Mouse (Mus musculus) Patski (cell line): ENCODE measurements at regions not wholly inside any gene's neighbourhood (a gene's known extent, or its start where the extent isn't known, plus 50 kb on each side); places are given as distances from the start of the nearest gene placed in this dataset.

Experiments used
- ATAC-seq: fragments of 100-300 bp; one replicate; pipeline ENCODE4 v1.8.0; 2021
- CTCF ChIA-PET: fragments of 350-600 bp; sonication (Branson Sonifier 250); formaldehyde crosslinking; loops from one replicate; lab custom pipeline; 2022; ENCODE audit warnings: inconsistent platforms; lab: Charles Lee
- POLR2A ChIA-PET: fragments of 350-600 bp; sonication (Branson Sonifier 250); formaldehyde crosslinking; loops from one replicate; lab custom pipeline; 2022; ENCODE audit warnings: antibody characterized with exemption, inconsistent platforms; lab: Charles Lee
- DNase-seq: peaks from one replicate; pipeline ENCODE4 v3.0.0-alpha.2; 2011; ENCODE audit warnings: low read depth, low spot score
- H3K27me3 ChIP-seq: fragments of 371-371 bp; one replicate; pipeline ENCODE4 v1.5.1; 2021
- CTCF ChIP-seq: fragments of 100-300 bp; IDR thresholded peaks from one replicate; pipeline ENCODE4 v1.5.1; 2021
- in situ Hi-C: fragments of 300-500 bp; cut with MboI; formaldehyde crosslinking; loops from 3 replicates; pipeline ENCODE4 v1.11.1; 2018; ENCODE audit warnings: low pct_unique_long_range_greater_than_20kb, mixed read lengths

DNA sequence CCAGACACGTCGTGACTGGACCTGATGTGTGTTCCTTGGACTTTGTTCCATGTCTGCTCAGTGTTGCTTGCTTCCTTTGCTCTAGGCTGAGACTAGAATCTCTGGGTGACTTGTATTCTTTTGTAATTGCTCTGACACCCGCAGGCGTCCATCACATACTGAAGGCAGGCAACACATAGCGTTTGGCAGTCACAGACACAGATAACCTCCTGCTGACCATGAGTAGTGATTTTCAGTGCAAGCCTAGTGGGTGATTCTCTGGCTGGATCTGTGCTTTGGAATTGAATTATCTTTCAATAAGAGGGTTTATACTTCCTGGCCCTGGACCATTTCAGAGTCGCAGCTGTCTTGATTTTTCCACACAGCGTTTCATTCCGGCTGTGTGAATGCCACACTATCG, 403.7 kb upstream of the Arglu1 start:
- ATAC-seq (no peak), DNase-seq (no peak)
- TF ChIP-seq CTCF: no peak
- in situ Hi-C loops: no loop called here
- H3K27me3 ChIP-seq: no peaks in the 10 kb centered on the region
- ChIA-PET CTCF (no interaction called here), POLR2A (no interaction called here)

DNA sequence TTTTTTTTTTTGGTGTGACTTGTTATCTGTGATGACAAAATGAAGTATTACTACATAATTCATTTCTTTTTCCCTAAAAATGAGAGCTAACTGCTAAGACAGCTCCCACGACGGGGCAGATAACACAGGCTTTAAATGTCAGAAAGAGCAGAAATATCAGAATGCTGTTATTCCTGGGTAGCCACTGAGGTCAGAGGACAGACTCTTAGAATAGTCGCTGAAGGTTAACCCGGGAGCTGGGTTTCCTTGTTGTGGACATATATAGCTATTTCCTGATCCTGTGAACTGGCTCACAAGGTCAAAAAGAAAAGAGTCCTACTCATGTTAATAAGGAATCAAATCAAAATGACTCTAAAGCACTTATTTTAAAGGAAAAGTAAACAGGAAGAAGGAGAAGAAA, 403.0 kb upstream of the Arglu1 start:
- no peaks in the 10 kb centered on the region for H3K27me3 ChIP-seq
- POLR2A ChIA-PET: interaction anchor here (0.7 kb wide), 1 partner anchor 17 kb away, joined by 5 read pairs; no protein-coding TSS in a partner anchor
- in situ Hi-C loops: no loop called here
- ATAC-seq: no peak
- DNase-seq: no peak
- CTCF ChIA-PET: no interaction called here
- TF ChIP-seq CTCF: no peak

DNA sequence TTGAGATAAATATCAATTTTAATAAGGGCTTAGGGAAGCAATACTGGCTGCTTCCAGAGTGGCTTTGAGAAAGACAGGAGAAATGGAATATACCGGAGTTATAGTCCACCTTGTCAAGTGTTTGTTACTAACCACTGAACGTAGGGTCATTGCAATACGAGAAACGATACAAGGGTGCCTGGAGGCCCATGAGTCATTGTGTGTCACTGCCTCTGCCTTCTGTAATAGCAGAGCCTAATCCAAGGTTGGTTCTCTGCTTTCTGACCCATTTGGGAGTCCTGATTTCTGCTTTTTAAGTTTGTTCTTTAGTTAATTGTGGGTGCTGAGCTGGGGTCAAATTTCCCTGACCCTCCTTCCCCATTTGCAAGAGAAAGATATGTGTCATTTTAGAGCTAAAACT, 382.4 kb upstream of the Arglu1 start:
- no peaks in the 10 kb centered on the region for H3K27me3 ChIP-seq
- in situ Hi-C loops: no loop called here
- TF ChIP-seq CTCF: no peak
- no peak for DNase-seq
- ATAC-seq: peak; percentile 51
- CTCF ChIA-PET: no interaction called here
- POLR2A ChIA-PET: no interaction called here

DNA sequence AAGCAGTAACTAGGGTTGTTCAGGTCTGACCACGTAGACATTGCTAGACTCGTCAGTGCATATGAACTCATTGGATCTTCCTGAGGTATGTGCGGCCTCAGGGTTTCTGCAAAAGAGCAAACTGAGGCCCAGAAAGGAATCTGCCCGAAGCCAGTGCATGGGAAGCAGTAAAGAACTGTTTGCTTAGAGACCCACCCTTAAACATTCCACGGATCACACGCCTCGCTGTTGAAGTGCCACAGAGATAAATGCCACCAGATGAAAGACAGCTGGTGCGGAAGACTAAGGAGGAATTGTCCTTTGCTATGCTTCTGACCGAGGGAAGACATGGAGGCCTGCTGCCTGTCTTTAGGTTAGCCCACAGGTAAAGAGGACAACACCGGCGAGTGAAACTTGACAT, 382.0 kb upstream of the Arglu1 start:
- no peak for ATAC-seq
- in situ Hi-C loops: no loop called here
- H3K27me3 ChIP-seq: no peaks in the 10 kb centered on the region
- POLR2A ChIA-PET: no interaction called here
- DNase-seq: no peak
- no peak for TF ChIP-seq CTCF
- CTCF ChIA-PET: no interaction called here

DNA sequence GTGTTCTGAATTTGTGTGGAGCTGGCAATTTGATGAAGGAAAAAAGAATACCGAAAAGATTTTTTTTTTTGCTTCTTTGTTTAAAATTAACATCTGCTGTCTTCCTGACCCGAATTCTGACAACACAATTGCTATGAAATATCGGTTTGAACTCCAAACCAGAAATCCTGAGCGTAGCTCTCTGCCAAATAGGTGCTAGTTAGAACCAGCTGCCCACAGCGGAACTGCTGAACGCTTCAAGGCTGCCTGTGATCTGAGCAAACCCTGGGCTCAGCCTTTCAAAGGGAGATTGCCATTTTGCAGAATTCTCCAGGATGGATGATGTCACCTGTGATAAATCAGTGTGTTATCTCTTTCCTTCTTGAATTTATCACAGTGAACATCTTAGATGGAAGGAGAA, 380.6 kb upstream of the Arglu1 start:
- CTCF ChIA-PET: no interaction called here
- no peak for DNase-seq
- in situ Hi-C loops: no loop called here
- POLR2A ChIA-PET: no interaction called here
- TF ChIP-seq CTCF: no peak
- no peak for ATAC-seq
- no peaks in the 10 kb centered on the region for H3K27me3 ChIP-seq

DNA sequence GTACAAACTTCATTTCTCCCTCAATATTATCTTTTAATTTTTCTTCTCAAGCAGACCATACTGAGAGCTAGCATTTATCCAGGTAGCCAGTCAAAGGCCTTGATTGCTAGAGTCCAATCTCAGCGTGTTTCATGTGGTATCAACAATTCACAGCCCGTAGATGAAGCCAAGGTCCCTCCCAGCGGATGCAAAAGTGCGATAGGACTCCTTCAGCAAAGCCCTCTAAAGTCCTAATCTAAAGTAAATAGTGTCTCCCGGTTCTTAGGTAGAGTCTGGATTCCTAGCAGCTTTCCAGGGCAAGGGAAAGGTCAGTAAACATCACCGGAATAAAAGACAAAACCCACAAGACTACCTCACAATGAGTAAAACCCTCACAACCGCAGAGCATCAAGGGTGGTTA, 379.5 kb upstream of the Arglu1 start:
- in situ Hi-C loops: no loop called here
- no peak for TF ChIP-seq CTCF
- POLR2A ChIA-PET: no interaction called here
- CTCF ChIA-PET: no interaction called here
- H3K27me3 ChIP-seq: no peaks in the 10 kb centered on the region
- DNase-seq: no peak
- ATAC-seq: no peak

DNA sequence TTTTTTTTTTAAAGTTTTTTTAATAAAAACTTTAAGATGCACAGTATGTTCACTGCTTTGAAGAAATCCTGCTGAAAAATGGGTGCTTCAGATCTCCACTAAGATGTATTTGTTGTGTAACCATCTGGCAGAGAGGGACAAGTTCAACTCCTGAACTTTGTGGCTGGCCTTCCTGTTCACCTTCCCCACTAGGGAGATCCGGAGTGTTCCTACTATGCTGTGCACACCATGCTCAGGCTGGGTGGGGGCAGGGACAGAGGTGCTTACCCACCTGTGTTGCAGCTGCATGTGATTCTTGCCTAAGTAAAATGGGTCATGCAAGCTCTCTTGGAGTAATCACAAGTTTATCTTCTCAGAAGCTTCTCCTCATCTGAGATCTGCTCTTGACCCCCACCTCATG, 377.4 kb upstream of the Arglu1 start:
- POLR2A ChIA-PET: interaction anchor here (0.8 kb wide), 1 partner anchor 8 kb away, joined by 5 read pairs; no protein-coding TSS in a partner anchor
- DNase-seq (no peak), ATAC-seq (no peak)
- TF ChIP-seq CTCF: no peak
- in situ Hi-C loops: no loop called here
- CTCF ChIA-PET: no interaction called here
- no peaks in the 10 kb centered on the region for H3K27me3 ChIP-seq

DNA sequence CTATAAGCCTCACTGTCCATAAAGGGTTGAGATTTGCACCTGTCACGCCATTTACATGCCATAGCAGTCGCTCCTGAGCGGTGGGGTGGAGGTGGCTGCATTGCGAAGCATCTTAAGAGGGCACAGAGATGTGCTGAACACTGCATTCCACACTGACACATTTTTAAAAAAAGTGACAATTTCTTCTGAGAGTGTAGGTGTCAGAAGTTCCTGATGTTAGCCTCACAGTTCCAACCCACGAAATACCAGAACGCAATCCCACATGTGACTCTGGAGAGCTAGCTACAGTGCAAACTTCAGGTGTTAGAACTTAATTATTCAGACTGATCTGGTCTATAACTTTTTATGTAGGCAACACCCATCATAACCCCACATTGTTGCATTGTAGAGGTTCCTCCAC, 369.8 kb upstream of the Arglu1 start:
- in situ Hi-C loops: no loop called here
- ATAC-seq: no peak

DNA sequence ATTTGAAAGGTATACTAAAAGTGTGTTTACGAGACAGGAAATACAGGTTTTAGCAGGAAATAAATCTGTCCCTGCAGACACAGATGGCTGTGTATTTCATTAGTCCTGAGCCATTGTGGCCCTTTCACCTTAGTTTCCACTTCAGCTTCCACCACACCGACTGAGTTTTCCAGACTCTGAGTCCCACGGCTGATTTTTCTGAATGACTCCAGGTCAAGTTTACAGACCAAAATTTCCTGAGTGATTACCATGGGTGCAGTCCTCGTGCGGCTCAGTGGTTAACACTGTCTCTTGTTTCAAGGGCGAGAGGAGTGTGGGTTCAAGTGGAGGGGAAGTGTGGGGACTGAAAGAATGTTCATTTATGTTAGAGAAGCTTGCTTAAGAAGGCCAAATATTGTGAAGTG, 365.1 kb upstream of the Arglu1 start:
- POLR2A ChIA-PET: no interaction called here
- H3K27me3 ChIP-seq: peaks cover 7% of the 10 kb centered on the region
- in situ Hi-C loops: no loop called here
- CTCF ChIA-PET: interaction anchor here (1.1 to 1.3 kb wide), 2 partner anchors 12 to 18 kb away, joined by 3 to 5 read pairs; no protein-coding TSS in a partner anchor
- DNase-seq: no peak
- TF ChIP-seq CTCF: no peak
- no peak for ATAC-seq

More for the DNA sequence above, 369.8 kb upstream of the Arglu1 start:
- DNase-seq: no peak
- no peak for TF ChIP-seq CTCF
- peaks cover 3% of the 10 kb centered on the region for H3K27me3 ChIP-seq
- POLR2A ChIA-PET: interaction anchor here (0.6 kb wide), 1 partner anchor 15 kb away, joined by 3 read pairs; no protein-coding TSS in a partner anchor
- CTCF ChIA-PET: interaction anchor here (1.3 kb wide), 1 partner anchor 16 kb away, joined by 4 read pairs; no protein-coding TSS in a partner anchor

DNA sequence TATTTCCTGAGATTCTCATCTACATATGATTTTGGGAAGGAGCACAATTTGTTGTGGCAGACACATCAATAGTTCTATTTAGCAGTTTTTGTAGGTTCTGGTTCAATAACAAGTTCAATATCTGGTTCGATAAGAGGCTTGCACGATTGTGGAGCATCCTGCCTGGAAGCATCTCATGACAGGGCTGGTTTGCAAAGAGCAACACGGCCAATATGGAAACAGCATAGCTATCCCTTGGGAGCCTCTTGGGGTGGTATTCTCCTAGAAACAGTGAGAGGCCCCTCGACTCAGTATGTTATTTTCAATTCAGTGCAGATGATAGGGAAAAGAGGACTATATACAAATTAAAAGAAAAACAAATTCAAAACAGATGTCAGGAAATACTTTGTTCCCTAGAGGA, 364.5 kb upstream of the Arglu1 start:
- TF ChIP-seq CTCF: no peak
- in situ Hi-C loops: no loop called here
- ATAC-seq (no peak), DNase-seq (no peak)
- CTCF ChIA-PET: no interaction called here
- POLR2A ChIA-PET: no interaction called here
- H3K27me3 ChIP-seq: peaks cover 7% of the 10 kb centered on the region

DNA sequence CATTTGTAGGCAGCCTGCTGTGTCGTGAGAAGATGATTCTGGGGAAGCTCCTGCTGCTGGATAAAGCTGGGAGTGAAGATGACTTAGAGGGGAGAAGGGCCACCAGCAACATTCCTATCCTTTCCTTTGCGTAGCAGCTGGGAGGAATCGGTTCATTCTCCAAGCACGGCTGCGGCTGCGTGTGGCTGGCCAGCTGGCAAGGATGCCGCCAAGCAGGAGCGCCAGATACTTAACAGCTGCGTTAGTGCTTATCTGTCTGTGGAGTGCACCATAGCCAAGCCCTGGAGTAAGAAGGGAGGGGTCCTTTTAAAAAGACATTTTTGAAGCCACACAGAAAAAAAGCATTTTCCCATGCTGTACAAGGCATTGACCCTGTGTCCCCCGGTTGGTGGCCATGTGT, 361.4 kb upstream of the Arglu1 start:
- no peak for DNase-seq
- ChIA-PET POLR2A (no interaction called here), CTCF (interaction anchor here (0.7 kb wide), 1 partner anchor 10 kb away, joined by 3 read pairs; no protein-coding TSS in a partner anchor)
- TF ChIP-seq CTCF: no peak
- H3K27me3 ChIP-seq: peaks cover 7% of the 10 kb centered on the region
- in situ Hi-C loops: no loop called here
- ATAC-seq: no peak
